ENCODE assay signal across 9 mouse cellular contexts in the genomic region with DNA sequence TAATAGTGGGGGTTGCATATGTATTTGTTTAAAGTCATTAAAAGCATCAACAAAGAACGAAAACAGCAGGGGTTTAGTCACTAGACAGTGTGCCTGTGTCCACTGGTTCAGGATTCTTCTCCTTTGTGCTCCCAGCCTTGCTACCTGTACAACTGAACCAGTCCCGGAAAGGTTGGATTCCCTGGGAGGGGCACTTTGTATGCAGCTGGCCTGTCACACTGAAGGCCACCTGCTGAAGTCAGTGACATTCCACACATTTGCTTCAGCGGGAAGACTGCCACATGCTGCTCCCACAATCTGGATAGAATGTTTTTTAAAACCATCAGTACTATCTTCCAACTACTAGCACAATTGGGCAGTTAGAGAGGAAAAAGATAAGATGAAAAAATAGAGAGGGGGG.
DNase-seq lines count a peak whose midpoint lies in the region; ATAC-seq and TF ChIP-seq lines count a peak whose summit lies in the region.
"Had no signal": no experiment of that assay in that cellular context is flagged by ENCODE, and none has a peak within 500 bp of the region (broad histone marks: within the 10 kb centered on the region; RNA-seq: fewer than 3 reads in every experiment).

No protein-coding gene starts in this region.

- no peak overlapping the region for H3K27ac ChIP-seq in neural tube, embryonic 12.5 days
- H3K27ac ChIP-seq in neural tube, embryonic 15.5 days (replicated peaks): no peak overlapping the region
- H3K27ac ChIP-seq in hindbrain, embryonic 16.5 days (ENCODE audit: low read depth, low read length): 0 out of 2 replicates have a peak overlapping the region, but pooled peaks have one; percentile 51
- no peak overlapping the region for H3K27ac ChIP-seq in left cerebral cortex, adult 2 months

- peaks cover 6% of the 10 kb centered on the region; the same call in 1 of the 2 replicates for H3K4me1 ChIP-seq in neural tube, embryonic 12.5 days
- H3K4me1 ChIP-seq in neural tube, embryonic 15.5 days: no peaks in the 10 kb centered on the region
- H3K4me1 ChIP-seq in hindbrain, embryonic 16.5 days (ENCODE audit: control insufficient read depth, insufficient read depth, low read depth, low read length): no peaks in the 10 kb centered on the region

- peak; percentile 87 to 91 for DNase-seq in cerebellum, postnatal 25 days
- DNase-seq in thymus, postnatal 0 days (ENCODE audit: low spot score): no peak
- DNase-seq in left cerebral cortex, adult 2 months (ENCODE audit: extremely low spot score in 1 of 2, low spot score in 2 of 2): no peak
- no peak for DNase-seq in heart, adult 8-10 months (ENCODE audit: low spot score)

- H3K4me2 ChIP-seq in neural tube, embryonic 12.5 days (replicated peaks): no peak overlapping the region
- no peak overlapping the region for H3K4me2 ChIP-seq in neural tube, embryonic 15.5 days
- H3K4me2 ChIP-seq in hindbrain, embryonic 16.5 days (ENCODE audit: low read length): no peak overlapping the region
- H3K4me2 ChIP-seq: heart, embryonic 11.5 days had no signal

- no peak overlapping the region for H3K9ac ChIP-seq in neural tube, embryonic 12.5 days
- H3K9ac ChIP-seq in neural tube, embryonic 15.5 days (replicated peaks): no peak overlapping the region
- no peak overlapping the region for H3K9ac ChIP-seq in hindbrain, embryonic 16.5 days (ENCODE audit: low read depth, low read length)

- 27% methylated on average over 3 of the region's 3 CpGs for WGBS in neural tube, embryonic 12.5 days
- WGBS in neural tube, embryonic 15.5 days: 36% methylated on average over 3 of the region's 3 CpGs
- 16% methylated on average over 3 of the region's 3 CpGs for WGBS in hindbrain, embryonic 16.5 days

- H3K9me3 ChIP-seq in neural tube, embryonic 12.5 days: no peaks in the 10 kb centered on the region; the same call in 1 of the 2 replicates
- H3K9me3 ChIP-seq in neural tube, embryonic 15.5 days (replicated peaks): no peaks in the 10 kb centered on the region
- H3K9me3 ChIP-seq in hindbrain, embryonic 16.5 days (ENCODE audit: control insufficient read depth, low read length): no peaks in the 10 kb centered on the region

- intact Hi-C loops in left cerebral cortex, adult 2 months (cut with DNase I): no loop called here

- no peaks in the 10 kb centered on the region for H3K27me3 ChIP-seq in neural tube, embryonic 12.5 days (replicated peaks)
- no peaks in the 10 kb centered on the region for H3K27me3 ChIP-seq in neural tube, embryonic 15.5 days (replicated peaks)
- H3K27me3 ChIP-seq in hindbrain, embryonic 16.5 days (replicated peaks; ENCODE audit: control insufficient read depth, insufficient read depth, low read length): no peaks in the 10 kb centered on the region

- TF ChIP-seq CTCF in left cerebral cortex, adult 2 months (IDR thresholded peaks at IDR 0.05): no peak

- H3K4me3 ChIP-seq in neural tube, embryonic 12.5 days: no peak overlapping the region
- no peak overlapping the region for H3K4me3 ChIP-seq in neural tube, embryonic 15.5 days (replicated peaks)
- H3K4me3 ChIP-seq in hindbrain, embryonic 16.5 days (ENCODE audit: low read length): no peak overlapping the region
- no peak overlapping the region for H3K4me3 ChIP-seq in left cerebral cortex, adult 2 months
- H3K4me3 ChIP-seq: myocyte had no signal

- 0 out of 2 replicates have a peak, but pooled peaks have one; percentile 22 for ATAC-seq in neural tube, embryonic 12.5 days (ENCODE audit: low FRiP score, low read depth)
- ATAC-seq in neural tube, embryonic 15.5 days (ENCODE audit: low FRiP score): no peak
- ATAC-seq in hindbrain, embryonic 16.5 days: peak; percentile 84

- H3K36me3 ChIP-seq in neural tube, embryonic 12.5 days: no peaks in the 10 kb centered on the region
- no peaks in the 10 kb centered on the region for H3K36me3 ChIP-seq in neural tube, embryonic 15.5 days
- no peaks in the 10 kb centered on the region for H3K36me3 ChIP-seq in hindbrain, embryonic 16.5 days (ENCODE audit: control insufficient read depth, insufficient read depth, low read length)

Comparison
In these comparisons a context has a peak if more than half of its experiments do, and no peak if none do; other contexts are left out.
1. DNase-seq: peak in cerebellum, postnatal 25 days (2 of 2); none in thymus, postnatal 0 days (single experiment), left cerebral cortex, adult 2 months (0 of 2) and heart, adult 8-10 months (single experiment).